Mouse (Mus musculus): ENCODE measurements at regions not wholly inside any gene's neighbourhood (a gene's known extent, or its start where the extent isn't known, plus 50 kb on each side); places are given as distances from the start of the nearest gene placed in this dataset.
"Not testable (repeated sequence)": the region's sequence is repeated elsewhere in the genome, so short reads cannot be mapped to it uniquely, and the experiment has no call there.

GRCm38 (mm10) chr14:60525979-60526378, 107.8 kb upstream of the Spata13 start:
- DNase-seq (ENCODE audit: low read depth), result no peak

- DNase-seq (ENCODE audit: low read depth), result peak; percentile 61
These were observed 107.0 kb upstream of the Spata13 start for GRCm38 (mm10) chr14:60526832-60527231.

GRCm38 (mm10) chr14:60527951-60528350, 105.8 kb upstream of the Spata13 start:
- DNase-seq (ENCODE audit: low read depth), result peak; percentile 66

- DNase-seq (ENCODE audit: low read depth), result peak; percentile 33
These were observed 105.3 kb upstream of the Spata13 start for GRCm38 (mm10) chr14:60528520-60528919.

- DNase-seq (ENCODE audit: low read depth), result peak; percentile 29
These were observed 104.8 kb upstream of the Spata13 start for GRCm38 (mm10) chr14:60529022-60529421.

GRCm38 (mm10) chr14:60529646-60530347, 104.0 kb upstream of the Spata13 start:
- no peak for DNase-seq (ENCODE audit: low read depth)

- DNase-seq (ENCODE audit: low read depth), result no peak
These were observed 103.5 kb upstream of the Spata13 start for GRCm38 (mm10) chr14:60530348-60530711.

GRCm38 (mm10) chr14:60530973-60531372, 102.8 kb upstream of the Spata13 start:
- DNase-seq (ENCODE audit: low read depth), result no peak

- no peak for DNase-seq (ENCODE audit: low read depth)
These were observed 102.0 kb upstream of the Spata13 start for GRCm38 (mm10) chr14:60531766-60532165.

GRCm38 (mm10) chr14:60533452-60534224, 100.2 kb upstream of the Spata13 start:
- no peak for DNase-seq (ENCODE audit: low read depth)

- no peak for DNase-seq (ENCODE audit: low read depth)
These were observed 94.8 kb upstream of the Spata13 start for GRCm38 (mm10) chr14:60539040-60539439.

- DNase-seq (ENCODE audit: low read depth), result no peak
These were observed 93.7 kb upstream of the Spata13 start for GRCm38 (mm10) chr14:60540111-60540510.

- DNase-seq (ENCODE audit: low read depth), result peak; percentile 25
These were observed 92.2 kb upstream of the Spata13 start for GRCm38 (mm10) chr14:60541596-60541995.

- DNase-seq (ENCODE audit: low read depth), result no peak
These were observed 89.0 kb upstream of the Spata13 start for GRCm38 (mm10) chr14:60544767-60545166.

GRCm38 (mm10) chr14:60554222-60554740, 79.5 kb upstream of the Spata13 start:
- DNase-seq (ENCODE audit: low read depth), result no peak

GRCm38 (mm10) chr14:60556541-60556940, 77.3 kb upstream of the Spata13 start:
- DNase-seq (ENCODE audit: low read depth), result no peak

- DNase-seq (ENCODE audit: low read depth), result no peak
These were observed 76.8 kb upstream of the Spata13 start for GRCm38 (mm10) chr14:60557020-60557419.

GRCm38 (mm10) chr14:60559376-60559775, 74.4 kb upstream of the Spata13 start:
- DNase-seq (ENCODE audit: low read depth), result no peak

GRCm38 (mm10) chr14:60559826-60560529, 73.8 kb upstream of the Spata13 start:
- DNase-seq (ENCODE audit: low read depth), result peak; percentile 37

- no peak for DNase-seq (ENCODE audit: low read depth)
These were observed 57.5 kb upstream of the Spata13 start for GRCm38 (mm10) chr14:60576281-60576680.

GRCm38 (mm10) chr14:60580131-60580530, 53.7 kb upstream of the Spata13 start:
- DNase-seq (ENCODE audit: low read depth), result not testable (repeated sequence)
